Mouse (Mus musculus): ENCODE results near the gene Gm45208. TPM values are rescaled to one million over a fixed set of nuclear protein-coding genes. Genes with fewer than 3 reads are reported as not detected.

Gene Gm45208
- total RNA-seq (2023): not detected

DNA sequence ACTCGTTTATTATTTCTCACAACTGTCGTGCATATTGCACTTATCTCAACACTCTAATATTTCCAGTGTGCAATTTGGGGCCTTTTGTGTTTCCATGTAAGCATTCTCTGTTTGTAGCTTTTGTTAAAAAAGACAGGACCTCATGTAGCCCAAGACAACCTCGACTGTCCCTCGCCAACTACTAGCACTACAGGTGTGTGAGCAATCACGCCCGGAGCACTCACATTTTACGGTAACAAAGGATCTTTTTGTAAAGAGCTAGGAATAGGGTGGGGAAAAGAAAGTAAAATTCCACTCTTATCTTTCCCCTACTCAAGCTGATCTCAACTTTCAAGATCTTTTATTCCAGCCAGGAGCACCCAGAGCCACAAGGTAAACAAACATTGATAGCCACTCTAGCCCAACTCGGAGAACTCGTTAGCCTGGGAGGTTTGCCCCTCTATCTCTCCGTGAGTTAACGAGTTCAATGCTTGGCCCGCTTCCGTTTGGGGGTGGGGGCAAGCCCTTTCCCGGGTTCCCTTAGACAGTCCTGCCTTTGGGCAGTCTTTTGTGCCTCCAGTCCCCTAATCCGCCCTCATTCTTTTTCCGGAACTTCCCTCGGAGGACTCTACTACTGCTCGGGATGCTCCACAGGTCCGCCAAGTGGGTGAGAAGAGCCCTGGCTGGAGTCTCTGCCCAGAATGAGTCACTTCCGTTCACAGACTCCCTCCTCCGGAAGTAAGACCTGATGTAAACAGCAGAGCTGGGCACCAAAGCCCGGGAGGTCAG, at the start of gene Gm45208:
Gene Gm45208 (plus strand): TSS at position 732 of the 768 bp plus-strand sequence.

GRCm38 (mm10) chrX:7680864-7681263, 41.2 kb upstream of the Gm45208 start, which contains the start of gene Magix:
Gene Magix (minus strand): TSS chrX:7681251.

GRCm38 (mm10) chrX:7696954-7697381, 25.1 kb upstream of the Gm45208 start, which contains the start of gene Gpkow:
Gene Gpkow (plus strand): TSS chrX:7697131.

GRCm38 (mm10) chrX:7714135-7714899, 7.7 kb upstream of the Gm45208 start, which contains the start of gene Wdr45:
Gene Wdr45 (plus strand): TSS chrX:7714333.

DNA sequence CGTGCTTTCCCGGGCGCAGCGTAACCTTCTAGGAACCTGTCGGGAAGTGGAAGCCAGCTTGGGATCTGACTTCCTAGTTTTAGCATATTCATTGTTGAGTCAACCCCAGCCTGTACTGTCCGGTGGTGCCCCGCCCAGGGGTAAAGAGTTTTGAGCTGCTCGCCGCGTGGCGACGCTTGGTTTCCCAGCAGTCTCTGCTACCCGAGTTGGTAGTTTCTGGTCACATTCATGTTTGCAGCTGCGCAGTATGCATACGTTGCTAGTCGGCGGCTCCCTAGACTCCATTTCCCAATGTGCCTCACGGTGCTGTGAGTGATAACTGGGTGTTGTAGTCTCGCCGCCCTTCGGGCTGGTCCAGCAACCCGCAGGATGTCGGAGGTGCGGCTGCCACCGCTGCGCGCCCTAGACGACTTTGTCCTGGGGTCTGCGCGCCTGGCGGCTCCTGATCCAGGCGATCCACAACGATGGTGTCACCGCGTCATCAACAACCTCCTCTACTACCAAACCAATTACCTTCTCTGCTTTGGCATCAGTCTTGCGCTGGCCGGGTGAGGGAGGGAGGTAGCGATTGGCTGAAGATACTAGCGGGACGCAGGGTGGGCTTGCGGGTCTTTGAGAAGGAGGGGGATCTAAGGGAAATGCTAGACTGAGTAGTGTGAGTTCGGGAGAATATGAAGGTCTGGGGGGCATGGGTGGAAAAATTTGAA, 6.3 kb downstream of the Gm45208 start, which contains the start of gene Praf2:
Gene Praf2 (plus strand): TSS at position 225 of the 707 bp plus-strand sequence.

GRCm38 (mm10) chrX:7750432-7751116, 28.5 kb downstream of the Gm45208 start, which contains the start of gene Ccdc120:
Gene Ccdc120 (minus strand): TSS chrX:7750905.

DNA sequence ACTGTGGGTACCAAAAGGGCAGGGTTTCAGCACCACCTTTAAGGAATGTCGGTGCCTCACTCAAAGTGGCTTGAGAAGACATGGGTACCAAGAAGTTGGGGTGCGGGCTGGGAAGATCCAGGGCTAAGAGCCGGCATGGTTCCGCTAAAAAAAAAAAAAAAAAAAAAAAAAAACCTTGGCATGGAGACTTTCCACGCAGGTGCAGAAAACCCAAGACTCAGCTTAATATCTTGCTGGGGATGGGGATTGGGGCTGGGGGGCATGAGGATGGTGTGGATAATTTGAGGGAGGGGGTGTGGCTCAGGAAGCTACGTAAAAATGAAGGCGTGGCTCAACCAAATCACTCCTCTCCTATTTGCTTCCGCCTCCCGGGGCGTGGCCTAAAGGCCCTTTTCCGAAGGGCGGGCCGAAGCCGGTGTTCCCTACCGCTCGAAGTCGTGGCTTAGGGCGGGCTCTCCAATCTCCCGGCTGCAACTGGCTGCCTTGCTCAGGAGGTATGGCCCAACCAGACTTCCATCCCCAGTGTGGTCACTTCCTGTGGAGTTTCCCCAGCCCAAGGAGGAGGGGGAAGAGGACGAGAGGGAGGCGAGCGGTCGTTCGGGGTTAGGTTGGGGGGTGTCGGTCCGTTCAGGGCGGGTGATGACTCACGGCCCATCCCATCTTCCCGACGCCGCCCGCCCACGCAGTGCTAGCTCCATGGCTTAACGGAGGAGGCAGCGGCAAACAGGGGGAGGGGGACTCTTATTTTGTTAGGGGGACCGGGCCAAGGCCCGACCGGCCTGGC, 40.3 kb downstream of the Gm45208 start, which contains the start of gene Tfe3:
Gene Tfe3 (plus strand): TSS at position 424 of the 784 bp plus-strand sequence.

Other genes with a start within 250 kb of the Gm45208 start
- not detected for gene Foxp3, start 148.6 kb upstream of the Gm45208 start, total RNA-seq (2023)
- 1 to 10 TPM; 5.3 to 6.6 TPM for gene Ppp1r3f, start 148.0 kb upstream of the Gm45208 start, total RNA-seq (2023)
- gene Ccdc22, start 116.7 kb upstream of the Gm45208 start, total RNA-seq (2023): 10 to 100 TPM; 19.4 to 23.0 TPM
- not detected for gene Cacna1f, start 115.2 kb upstream of the Gm45208 start, total RNA-seq (2023)
- under 1 TPM; 0.55 to 0.56 TPM for gene Syp, start 83.8 kb upstream of the Gm45208 start, total RNA-seq (2023)
- gene Prickle3, start 65.0 kb upstream of the Gm45208 start, total RNA-seq (2023): 10 to 100 TPM; 34.3 to 35.7 TPM
- gene Plp2, start 50.9 kb upstream of the Gm45208 start, total RNA-seq (2023): 100 to 1,000 TPM; 105 to 109 TPM
- gene Magix, start 41.0 kb upstream of the Gm45208 start, total RNA-seq (2023): not detected
- 10 to 100 TPM; 52.4 to 61.9 TPM for gene Gpkow, start 25.1 kb upstream of the Gm45208 start, total RNA-seq (2023)
- gene Wdr45, start 7.9 kb upstream of the Gm45208 start, total RNA-seq (2023): 10 to 100 TPM; 70.0 to 71.3 TPM
- gene Praf2, start 6.2 kb downstream of the Gm45208 start, total RNA-seq (2023): 10 to 100 TPM; 13.6 to 14.4 TPM
- not detected for gene Ccdc120, start 28.7 kb downstream of the Gm45208 start, total RNA-seq (2023)
- 10 to 100 TPM; 27.3 to 33.5 TPM for gene Tfe3, start 40.3 kb downstream of the Gm45208 start, total RNA-seq (2023)
- gene Gripap1, start 67.5 kb downstream of the Gm45208 start, total RNA-seq (2023): 100 to 1,000 TPM; 274 to 300 TPM
- 1 to 10 TPM in 1 of 2 experiments, under 1 TPM in 1; 0.59 to 2.3 TPM for gene Kcnd1, start 100.0 kb downstream of the Gm45208 start, total RNA-seq (2023)
- 100 to 1,000 TPM; 180 to 210 TPM for gene Otud5, start 119.1 kb downstream of the Gm45208 start, total RNA-seq (2023)
- gene Pim2, start 156.0 kb downstream of the Gm45208 start, total RNA-seq (2023): 10 to 100 TPM; 35.7 to 59.2 TPM
- 10 to 100 TPM; 30.9 to 34.8 TPM for gene Slc35a2, start 161.8 kb downstream of the Gm45208 start, total RNA-seq (2023)
- 100 to 1,000 TPM; 121 to 128 TPM for gene Pqbp1, start 177.0 kb downstream of the Gm45208 start, total RNA-seq (2023)
- gene Timm17b, start 177.1 kb downstream of the Gm45208 start, total RNA-seq (2023): 10 to 100 TPM; 59.7 to 62.1 TPM
- gene Gm10491, start 185.6 kb downstream of the Gm45208 start, total RNA-seq (2023): not detected
- not detected for gene Gm10490, start 187.3 kb downstream of the Gm45208 start, total RNA-seq (2023)
- not detected for gene Pcsk1n, start 197.6 kb downstream of the Gm45208 start, total RNA-seq (2023)
- not detected for gene Eras, start 206.4 kb downstream of the Gm45208 start, total RNA-seq (2023)
- 10 to 100 TPM; 21.5 to 23.6 TPM for gene Hdac6, start 225.6 kb downstream of the Gm45208 start, total RNA-seq (2023)

Data from B cell, adult 67 days (primary cell).